In the genomic region with DNA sequence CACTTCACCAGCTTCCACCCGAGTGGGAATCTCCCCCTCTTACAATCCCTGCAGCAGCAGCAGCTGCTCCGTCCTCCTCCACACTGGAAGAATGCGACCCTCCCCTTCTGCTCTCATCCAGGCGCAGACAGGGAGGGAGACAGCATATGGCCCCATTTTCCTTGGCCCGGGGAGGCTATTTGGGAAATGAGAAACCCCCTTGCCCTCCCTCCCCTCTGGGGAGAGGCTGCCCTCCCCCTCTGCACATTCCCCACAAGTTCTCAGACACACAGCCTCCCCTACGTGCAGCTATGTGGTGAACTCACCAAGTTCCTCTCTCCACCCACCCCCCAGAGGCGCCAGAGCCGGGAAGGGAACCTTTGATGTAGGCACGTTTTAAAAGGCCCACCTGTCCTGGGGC, we compare ENCODE assay signal across 11 mouse cellular contexts. TPM values are rescaled to one million over a fixed set of nuclear protein-coding genes. Genes with fewer than 3 reads are reported as not detected.
A peak's percentile ranks its signal among the peaks of the same experiment; 100 is the strongest.
DNase-seq lines count a peak whose midpoint lies in the region; ATAC-seq lines count a peak whose summit lies in the region.
"Had no signal": no experiment of that assay in that cellular context is flagged by ENCODE, and none has a peak within 500 bp of the region (broad histone marks: within the 10 kb centered on the region; RNA-seq: fewer than 3 reads in every experiment).

No protein-coding gene starts in this region.

- no peak for DNase-seq in heart, adult 9 months (ENCODE audit: low spot score in 2 of 2)
- peak; percentile 50 for DNase-seq in retina, postnatal 1 day
- DNase-seq in retina, embryonic 14.5 days (ENCODE audit: low spot score): no peak
- no peak for DNase-seq in adrenal gland, postnatal 36 days
- no peak for DNase-seq in layer of hippocampus, adult 11-12 months (ENCODE audit: low spot score)
- DNase-seq in adrenal gland, postnatal 14 days: no peak
- DNase-seq: lung, adult 2 months; thymus, postnatal 36 days had no signal

- H3K9me3 ChIP-seq in heart, embryonic 12.5 days (replicated peaks): no peaks in the 10 kb centered on the region
- H3K9me3 ChIP-seq in limb, embryonic 13.5 days: no peaks in the 10 kb centered on the region

- H3K9ac ChIP-seq in heart, embryonic 12.5 days: no peak overlapping the region
- 0 out of 2 replicates have a peak overlapping the region, but pooled peaks have one; percentile 31 for H3K9ac ChIP-seq in limb, embryonic 13.5 days

- WGBS in heart, embryonic 12.5 days: 1% methylated on average over 9 of the region's 9 CpGs
- 1% methylated on average over 9 of the region's 9 CpGs for WGBS in limb, embryonic 13.5 days

- no peak overlapping the region for H3K4me3 ChIP-seq in heart, embryonic 12.5 days
- H3K4me3 ChIP-seq in limb, embryonic 13.5 days: peak overlapping the region; percentile 7; the same call in 1 of the 2 replicates

- H3K27ac ChIP-seq in heart, embryonic 12.5 days (ENCODE audit: poor library complexity, severe bottlenecking): no peak overlapping the region
- H3K27ac ChIP-seq in limb, embryonic 13.5 days: peak overlapping the region; percentile 84

- H3K36me3 ChIP-seq in heart, embryonic 12.5 days: no peaks in the 10 kb centered on the region
- H3K36me3 ChIP-seq in limb, embryonic 13.5 days: no peaks in the 10 kb centered on the region

- H3K27me3 ChIP-seq in heart, embryonic 12.5 days (replicated peaks): peaks cover 96% of the 10 kb centered on the region
- peaks cover 74% of the 10 kb centered on the region for H3K27me3 ChIP-seq in limb, embryonic 13.5 days

- no peak overlapping the region for H3K4me2 ChIP-seq in heart, embryonic 12.5 days
- peak overlapping the region; percentile 48 for H3K4me2 ChIP-seq in limb, embryonic 13.5 days (replicated peaks)

- peak; percentile 53; the same call in 1 of the 2 replicates for ATAC-seq in heart, embryonic 12.5 days (ENCODE audit: insufficient number of reproducible peaks, low FRiP score)
- ATAC-seq in limb, embryonic 13.5 days (ENCODE audit: low FRiP score, low read depth): peak; percentile 91
- ATAC-seq: CD4-positive, CD25-positive, alpha-beta regulatory T cell, adult 4 months had no signal

- H3K4me1 ChIP-seq in heart, embryonic 12.5 days (replicated peaks): no peaks in the 10 kb centered on the region
- peaks cover 52% of the 10 kb centered on the region for H3K4me1 ChIP-seq in limb, embryonic 13.5 days

RNA-seq across cellular contexts. Expression of a gene that starts 51.6 kb away (rescaled TPM):
- polyA plus RNA-seq in heart, embryonic 12.5 days (2016; fragmentation: Nextera tagmentation; extraction: Ambion mirVana): 17.1 and 17.4 TPM in 2 replicates
- polyA plus RNA-seq in limb, embryonic 13.5 days (2015; fragmentation: Nextera tagmentation; extraction: Ambion mirVana): 15.6 and 16.7 TPM in 2 replicates
- total RNA-seq in adrenal gland, postnatal 36 days (2021): 10 to 100 TPM; 11.9 to 13.0 TPM
- 10.9 and 17.6 TPM in 2 replicates for total RNA-seq in adrenal gland, postnatal 14 days (2021)
